Comparison of ENCODE assay signal across 22 mouse cellular contexts in the genomic region with DNA sequence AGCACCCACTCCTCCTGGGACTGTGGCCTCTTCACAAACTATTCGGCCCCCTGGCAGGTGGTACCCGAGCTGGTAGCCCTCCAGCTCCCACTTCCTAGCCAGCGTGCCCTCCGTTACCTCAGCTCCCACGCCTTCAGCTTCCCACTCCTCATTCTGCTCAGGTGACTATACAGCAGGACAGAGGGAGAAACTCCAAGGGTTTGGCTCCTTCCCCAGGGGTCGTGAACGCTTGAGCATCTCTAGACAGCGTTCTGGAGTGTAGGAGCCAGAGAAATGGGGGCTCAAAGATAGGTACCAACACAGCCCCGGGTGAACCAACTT. TPM values are rescaled to one million over a fixed set of nuclear protein-coding genes. Genes with fewer than 3 reads are reported as not detected.
DNase-seq lines count a peak whose midpoint lies in the region; ATAC-seq and TF ChIP-seq lines count a peak whose summit lies in the region.
"Had no signal": no experiment of that assay in that cellular context is flagged by ENCODE, and none has a peak within 500 bp of the region (broad histone marks: within the 10 kb centered on the region; RNA-seq: fewer than 3 reads in every experiment).

No protein-coding gene starts in this region.

- H3K4me2 ChIP-seq in liver, embryonic 12.5 days: peak overlapping the region; percentile 78
- no peak overlapping the region for H3K4me2 ChIP-seq in liver, embryonic 11.5 days
- peak overlapping the region; percentile 68 for H3K4me2 ChIP-seq in intestine, embryonic 16.5 days (ENCODE audit: low read depth, low read length)
- H3K4me2 ChIP-seq in stomach, embryonic 15.5 days: peak overlapping the region; percentile 53
- H3K4me2 ChIP-seq in hindbrain, postnatal 0 days (ENCODE audit: low read depth, low read length): no peak overlapping the region
- H3K4me2 ChIP-seq: midbrain, embryonic 13.5 days had no signal

- H3K4me3 ChIP-seq in liver, embryonic 12.5 days: no peak overlapping the region
- no peak overlapping the region for H3K4me3 ChIP-seq in liver, embryonic 11.5 days (ENCODE audit: low read depth, low read length)
- peak overlapping the region; percentile 44 for H3K4me3 ChIP-seq in intestine, embryonic 16.5 days (ENCODE audit: low read length)
- H3K4me3 ChIP-seq in stomach, embryonic 15.5 days (replicated peaks): peak overlapping the region; percentile 22; the same call in 1 of the 2 replicates
- H3K4me3 ChIP-seq in hindbrain, postnatal 0 days (ENCODE audit: low read length): no peak overlapping the region
- H3K4me3 ChIP-seq: layer of hippocampus, adult 2 months; midbrain, embryonic 13.5 days had no signal

- WGBS in liver, embryonic 12.5 days (ENCODE audit: insufficient replicate concordance): 74% methylated on average over 9 of the region's 9 CpGs
- WGBS in liver, embryonic 11.5 days: 77% methylated on average over 9 of the region's 9 CpGs
- 86% methylated on average over 9 of the region's 9 CpGs for WGBS in intestine, embryonic 16.5 days
- 89% methylated on average over 9 of the region's 9 CpGs for WGBS in stomach, embryonic 15.5 days
- 86% methylated on average over 9 of the region's 9 CpGs for WGBS in hindbrain, postnatal 0 days

- peak overlapping the region; percentile 86 for H3K27ac ChIP-seq in liver, embryonic 12.5 days
- no peak overlapping the region for H3K27ac ChIP-seq in liver, embryonic 11.5 days (ENCODE audit: low read depth, low read length)
- H3K27ac ChIP-seq in intestine, embryonic 16.5 days (ENCODE audit: low read length): peak overlapping the region; percentile 90
- H3K27ac ChIP-seq in stomach, embryonic 15.5 days: peak overlapping the region; percentile 33; the same call in 1 of the 2 replicates
- no peak overlapping the region for H3K27ac ChIP-seq in hindbrain, postnatal 0 days
- H3K27ac ChIP-seq: heart, embryonic 15.5 days; layer of hippocampus, adult 2 months; midbrain, embryonic 13.5 days had no signal

- no peaks in the 10 kb centered on the region for H3K9me3 ChIP-seq in liver, embryonic 12.5 days (replicated peaks)
- no peaks in the 10 kb centered on the region for H3K9me3 ChIP-seq in liver, embryonic 11.5 days (ENCODE audit: control insufficient read depth, low read length)
- H3K9me3 ChIP-seq in intestine, embryonic 16.5 days (ENCODE audit: control insufficient read depth, low read length): no peaks in the 10 kb centered on the region
- H3K9me3 ChIP-seq in stomach, embryonic 15.5 days: no peaks in the 10 kb centered on the region
- H3K9me3 ChIP-seq in hindbrain, postnatal 0 days (ENCODE audit: low read length): no peaks in the 10 kb centered on the region
- H3K9me3 ChIP-seq: embryonic facial prominence, embryonic 10.5 days; heart, embryonic 15.5 days; midbrain, embryonic 13.5 days had no signal

- intact Hi-C loops in heart, postnatal 10 days (cut with DNase I): no loop called here

- H3K36me3 ChIP-seq in liver, embryonic 12.5 days: peaks cover 46% of the 10 kb centered on the region
- no peaks in the 10 kb centered on the region for H3K36me3 ChIP-seq in liver, embryonic 11.5 days (ENCODE audit: control insufficient read depth, insufficient read depth, low read length)
- H3K36me3 ChIP-seq in intestine, embryonic 16.5 days (ENCODE audit: control insufficient read depth, insufficient read depth, low read length): no peaks in the 10 kb centered on the region
- H3K36me3 ChIP-seq in stomach, embryonic 15.5 days: no peaks in the 10 kb centered on the region
- H3K36me3 ChIP-seq in hindbrain, postnatal 0 days (ENCODE audit: insufficient read depth, low read length): no peaks in the 10 kb centered on the region
- H3K36me3 ChIP-seq: embryonic facial prominence, embryonic 10.5 days; heart, embryonic 15.5 days; midbrain, embryonic 13.5 days had no signal

- ATAC-seq in liver, embryonic 12.5 days: no peak
- no peak for ATAC-seq in liver, embryonic 11.5 days (replicated peaks; ENCODE audit: low FRiP score)
- no peak for ATAC-seq in intestine, embryonic 16.5 days
- ATAC-seq in stomach, embryonic 15.5 days (ENCODE audit: insufficient read depth, low FRiP score, low read depth): no peak
- no peak for ATAC-seq in hindbrain, postnatal 0 days
- ATAC-seq: forebrain, embryonic 14.5 days had no signal

- TF ChIP-seq CTCF in hindbrain, postnatal 0 days (IDR thresholded peaks at IDR 0.05; ENCODE audit: low read depth): no peak

- 0 out of 2 replicates have a peak overlapping the region, but pooled peaks have one; percentile 18 for H3K9ac ChIP-seq in liver, embryonic 12.5 days
- H3K9ac ChIP-seq in liver, embryonic 11.5 days (ENCODE audit: low read depth, low read length): no peak overlapping the region
- peak overlapping the region; percentile 70 for H3K9ac ChIP-seq in intestine, embryonic 16.5 days (ENCODE audit: low read depth, low read length)
- no peak overlapping the region for H3K9ac ChIP-seq in stomach, embryonic 15.5 days
- no peak overlapping the region for H3K9ac ChIP-seq in hindbrain, postnatal 0 days (replicated peaks; ENCODE audit: low read length)
- H3K9ac ChIP-seq: heart, embryonic 15.5 days; midbrain, embryonic 13.5 days had no signal

- peaks cover 69% of the 10 kb centered on the region for H3K4me1 ChIP-seq in liver, embryonic 12.5 days
- peaks cover 33% of the 10 kb centered on the region for H3K4me1 ChIP-seq in liver, embryonic 11.5 days (replicated peaks; ENCODE audit: control insufficient read depth, insufficient read depth, low read length)
- peaks cover 12% of the 10 kb centered on the region for H3K4me1 ChIP-seq in intestine, embryonic 16.5 days (ENCODE audit: control insufficient read depth, insufficient read depth, low read length)
- H3K4me1 ChIP-seq in stomach, embryonic 15.5 days: peaks cover 29% of the 10 kb centered on the region
- no peaks in the 10 kb centered on the region for H3K4me1 ChIP-seq in hindbrain, postnatal 0 days (ENCODE audit: insufficient read depth, low read length)

- DNase-seq in heart, adult 11 months: peak; percentile 90
- DNase-seq in heart, postnatal 10 days: no peak
- no peak for DNase-seq in liver, embryonic 11.5 days (ENCODE audit: low spot score)
- DNase-seq in hindbrain, postnatal 0 days (ENCODE audit: low spot score): no peak
- DNase-seq in neural tube, embryonic 10.5 days (ENCODE audit: extremely low spot score, low spot score): no peak
- DNase-seq: cerebellum, adult 9-10 months; gastrocnemius, postnatal 36 days; kidney, postnatal 10 days; lung, adult 18-20 months; lung, postnatal 14 days had no signal

- H3K27me3 ChIP-seq in liver, embryonic 12.5 days (replicated peaks): no peaks in the 10 kb centered on the region
- no peaks in the 10 kb centered on the region for H3K27me3 ChIP-seq in liver, embryonic 11.5 days (replicated peaks; ENCODE audit: control insufficient read depth, insufficient read depth, low read length)
- no peaks in the 10 kb centered on the region for H3K27me3 ChIP-seq in intestine, embryonic 16.5 days (replicated peaks; ENCODE audit: control insufficient read depth, insufficient read depth, low read length)
- H3K27me3 ChIP-seq in stomach, embryonic 15.5 days (replicated peaks): no peaks in the 10 kb centered on the region
- no peaks in the 10 kb centered on the region; the same call in 1 of the 2 replicates for H3K27me3 ChIP-seq in hindbrain, postnatal 0 days (ENCODE audit: insufficient read depth, low read length)

RNA-seq across cellular contexts. Expression of a gene that starts 6.1 kb away (rescaled TPM):
- not detected for total RNA-seq in heart, postnatal 10 days (2021)
- 97.6 and 97.7 TPM in 2 replicates for polyA plus RNA-seq in liver, embryonic 12.5 days (2016; fragmentation: Nextera tagmentation; extraction: Ambion mirVana)
- 49.3 and 54.3 TPM in 2 replicates for polyA plus RNA-seq in liver, embryonic 11.5 days (2014; fragmentation: Nextera tagmentation; extraction: Ambion mirVana)
- polyA plus RNA-seq in intestine, embryonic 16.5 days (2015; fragmentation: Nextera tagmentation; extraction: Ambion mirVana): 0.81 and 1.6 TPM in 2 replicates
- 2.0 and 7.2 TPM in 2 replicates for polyA plus RNA-seq in stomach, embryonic 15.5 days (2015; fragmentation: Nextera tagmentation; extraction: Ambion mirVana)
- not detected in 2 replicates for total RNA-seq in hindbrain, postnatal 0 days (2014; rRNA removed)
- polyA plus RNA-seq in hindbrain, postnatal 0 days (2015; fragmentation: Nextera tagmentation; extraction: Ambion mirVana): not detected in 2 replicates
- total RNA-seq: gastrocnemius, postnatal 36 days; left cerebral cortex, adult 18-20 months; left cerebral cortex, postnatal 36 days had no signal
- polyA plus RNA-seq: forebrain, embryonic 14.5 days; midbrain, embryonic 13.5 days; neural tube, embryonic 14.5 days had no signal

RNA-seq across cellular contexts. Expression of a gene that starts 9.4 kb away (rescaled TPM):
- total RNA-seq in heart, postnatal 10 days (2021): 10 to 100 TPM; 29.4 to 33.7 TPM
- 55.5 and 58.2 TPM in 2 replicates for polyA plus RNA-seq in liver, embryonic 12.5 days (2016; fragmentation: Nextera tagmentation; extraction: Ambion mirVana)
- 61.2 and 62.1 TPM in 2 replicates for polyA plus RNA-seq in liver, embryonic 11.5 days (2014; fragmentation: Nextera tagmentation; extraction: Ambion mirVana)
- 37.5 and 39.8 TPM in 2 replicates for polyA plus RNA-seq in intestine, embryonic 16.5 days (2015; fragmentation: Nextera tagmentation; extraction: Ambion mirVana)
- 28.3 and 29.4 TPM in 2 replicates for polyA plus RNA-seq in stomach, embryonic 15.5 days (2015; fragmentation: Nextera tagmentation; extraction: Ambion mirVana)
- 3.3 and 4.7 TPM in 2 replicates for total RNA-seq in hindbrain, postnatal 0 days (2014; rRNA removed)
- 3.2 and 4.9 TPM in 2 replicates for polyA plus RNA-seq in hindbrain, postnatal 0 days (2015; fragmentation: Nextera tagmentation; extraction: Ambion mirVana)

RNA-seq across cellular contexts. Expression of a gene that starts 9.5 kb away (rescaled TPM):
- 1 to 10 TPM; 4.4 to 6.4 TPM for total RNA-seq in heart, postnatal 10 days (2021)
- 19.8 and 21.6 TPM in 2 replicates for polyA plus RNA-seq in liver, embryonic 12.5 days (2016; fragmentation: Nextera tagmentation; extraction: Ambion mirVana)
- polyA plus RNA-seq in liver, embryonic 11.5 days (2014; fragmentation: Nextera tagmentation; extraction: Ambion mirVana): 18.6 and 18.8 TPM in 2 replicates
- 14.5 and 17.4 TPM in 2 replicates for polyA plus RNA-seq in intestine, embryonic 16.5 days (2015; fragmentation: Nextera tagmentation; extraction: Ambion mirVana)
- polyA plus RNA-seq in stomach, embryonic 15.5 days (2015; fragmentation: Nextera tagmentation; extraction: Ambion mirVana): 4.1 and 5.4 TPM in 2 replicates
- 0.73 and 0.75 TPM in 2 replicates for total RNA-seq in hindbrain, postnatal 0 days (2014; rRNA removed)
- polyA plus RNA-seq in hindbrain, postnatal 0 days (2015; fragmentation: Nextera tagmentation; extraction: Ambion mirVana): 0.44 and 0.86 TPM in 2 replicates

RNA-seq across cellular contexts. Expression of a gene that starts 18.1 kb away (rescaled TPM):
- total RNA-seq in heart, postnatal 10 days (2021): 1 to 10 TPM; 1.5 to 2.5 TPM
- 0.23 and 0.27 TPM in 2 replicates for polyA plus RNA-seq in liver, embryonic 12.5 days (2016; fragmentation: Nextera tagmentation; extraction: Ambion mirVana)
- polyA plus RNA-seq in liver, embryonic 11.5 days (2014; fragmentation: Nextera tagmentation; extraction: Ambion mirVana): 0.21 and 0.80 TPM in 2 replicates
- 0.20 and 0.29 TPM in 2 replicates for polyA plus RNA-seq in intestine, embryonic 16.5 days (2015; fragmentation: Nextera tagmentation; extraction: Ambion mirVana)
- polyA plus RNA-seq in stomach, embryonic 15.5 days (2015; fragmentation: Nextera tagmentation; extraction: Ambion mirVana): 0.53 and 1.3 TPM in 2 replicates
- total RNA-seq in hindbrain, postnatal 0 days (2014; rRNA removed): 2.6 TPM in 1 of 2 replicates, not detected in the other
- polyA plus RNA-seq in hindbrain, postnatal 0 days (2015; fragmentation: Nextera tagmentation; extraction: Ambion mirVana): 0.67 and 1.4 TPM in 2 replicates
- total RNA-seq: hematopoietic stem cell, adult 5-6 weeks had no signal

RNA-seq across cellular contexts. Expression of a gene that starts 18.1 kb away (rescaled TPM):
- total RNA-seq in heart, postnatal 10 days (2021): 100 to 1,000 TPM; 100 to 105 TPM
- polyA plus RNA-seq in liver, embryonic 12.5 days (2016; fragmentation: Nextera tagmentation; extraction: Ambion mirVana): 61.5 and 66.4 TPM in 2 replicates
- polyA plus RNA-seq in liver, embryonic 11.5 days (2014; fragmentation: Nextera tagmentation; extraction: Ambion mirVana): 92.1 and 99.4 TPM in 2 replicates
- polyA plus RNA-seq in intestine, embryonic 16.5 days (2015; fragmentation: Nextera tagmentation; extraction: Ambion mirVana): 170 and 173 TPM in 2 replicates
- 132 and 137 TPM in 2 replicates for polyA plus RNA-seq in stomach, embryonic 15.5 days (2015; fragmentation: Nextera tagmentation; extraction: Ambion mirVana)
- total RNA-seq in hindbrain, postnatal 0 days (2014; rRNA removed): 21.5 and 31.7 TPM in 2 replicates
- 17.2 and 18.8 TPM in 2 replicates for polyA plus RNA-seq in hindbrain, postnatal 0 days (2015; fragmentation: Nextera tagmentation; extraction: Ambion mirVana)

Comparison
In these comparisons a context has a peak if more than half of its experiments do, and no peak if none do; other contexts are left out.
1. H3K27ac ChIP-seq: peak in liver, embryonic 12.5 days (single experiment), intestine, embryonic 16.5 days (single experiment) and stomach, embryonic 15.5 days (single experiment); none in liver, embryonic 11.5 days (single experiment) and hindbrain, postnatal 0 days (single experiment).
2. H3K4me2 ChIP-seq: peak in liver, embryonic 12.5 days (single experiment), intestine, embryonic 16.5 days (single experiment) and stomach, embryonic 15.5 days (single experiment); none in liver, embryonic 11.5 days (single experiment) and hindbrain, postnatal 0 days (single experiment).
3. H3K9ac ChIP-seq: peak in liver, embryonic 12.5 days (single experiment) and intestine, embryonic 16.5 days (single experiment); none in liver, embryonic 11.5 days (single experiment), stomach, embryonic 15.5 days (single experiment) and hindbrain, postnatal 0 days (single experiment).
4. H3K4me3 ChIP-seq: peak in intestine, embryonic 16.5 days (single experiment) and stomach, embryonic 15.5 days (single experiment); none in liver, embryonic 12.5 days (single experiment), liver, embryonic 11.5 days (single experiment) and hindbrain, postnatal 0 days (single experiment).